In the genomic region with DNA sequence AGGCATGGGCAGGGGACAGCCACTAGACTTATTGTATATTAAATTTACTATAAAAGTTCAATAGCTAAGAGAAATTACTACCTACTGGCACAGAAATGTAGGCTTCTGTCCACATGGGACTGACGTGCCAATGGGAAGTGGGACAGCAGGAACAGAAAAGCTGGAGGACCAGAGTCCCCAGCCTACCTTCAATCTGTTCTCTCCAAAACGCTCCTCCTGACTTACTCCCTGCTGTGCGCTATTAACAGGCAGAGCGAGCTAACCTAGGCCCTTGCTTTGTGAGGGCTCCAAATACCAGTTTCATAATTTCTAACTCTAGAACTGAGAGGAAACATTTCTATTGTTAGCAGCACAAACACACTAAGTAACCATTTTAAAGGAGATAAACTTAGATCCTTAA, we compare ENCODE assay signal across 18 mouse cellular contexts. TPM values are rescaled to one million over a fixed set of nuclear protein-coding genes. Genes with fewer than 3 reads are reported as not detected.
DNase-seq lines count a peak whose midpoint lies in the region; ATAC-seq and TF ChIP-seq lines count a peak whose summit lies in the region.
"Had no signal": no experiment of that assay in that cellular context is flagged by ENCODE, and none has a peak within 500 bp of the region (broad histone marks: within the 10 kb centered on the region; RNA-seq: fewer than 3 reads in every experiment).

No protein-coding gene starts in this region.

- no peak overlapping the region for H3K4me2 ChIP-seq in kidney, embryonic 15.5 days
- no peak overlapping the region for H3K4me2 ChIP-seq in intestine, postnatal 0 days (replicated peaks; ENCODE audit: low read depth)
- H3K4me2 ChIP-seq: hindbrain, embryonic 12.5 days; liver, embryonic 12.5 days; lung, embryonic 15.5 days; midbrain, embryonic 13.5 days; stomach, embryonic 15.5 days had no signal

- H3K9me3 ChIP-seq in kidney, embryonic 15.5 days (replicated peaks): no peaks in the 10 kb centered on the region
- no peaks in the 10 kb centered on the region for H3K9me3 ChIP-seq in intestine, postnatal 0 days (ENCODE audit: control insufficient read depth)
- H3K9me3 ChIP-seq: forebrain, embryonic 10.5 days; hindbrain, embryonic 12.5 days; liver, embryonic 12.5 days; lung, embryonic 15.5 days; midbrain, embryonic 13.5 days; stomach, embryonic 15.5 days had no signal

- DNase-seq in layer of hippocampus, adult 11-12 months (ENCODE audit: low spot score): peak; percentile 49
- no peak for DNase-seq in layer of hippocampus, postnatal 25 days (ENCODE audit: extremely low spot score in 1 of 2, low spot score in 1 of 2)
- peak; percentile 80 to 91 for DNase-seq in cerebellum, adult 18-20 months
- DNase-seq in layer of hippocampus, adult 18-20 months (ENCODE audit: low spot score in 2 of 2): peak; percentile 58 to 76
- DNase-seq in left cerebral cortex, postnatal 36 days (ENCODE audit: low spot score in 2 of 2): peak; percentile 8 to 10
- no peak for DNase-seq in urinary bladder, postnatal 25 days (ENCODE audit: low spot score)
- DNase-seq: B cell, adult 2 months; kidney, postnatal 10 days; thymus, postnatal 36 days had no signal

- H3K4me3 ChIP-seq in kidney, embryonic 15.5 days (replicated peaks): no peak overlapping the region
- no peak overlapping the region for H3K4me3 ChIP-seq in intestine, postnatal 0 days (ENCODE audit: low read depth, low read length)
- H3K4me3 ChIP-seq: forebrain, embryonic 10.5 days; hindbrain, embryonic 12.5 days; liver, embryonic 12.5 days; lung, embryonic 15.5 days; midbrain, embryonic 13.5 days; stomach, embryonic 15.5 days had no signal

- no peaks in the 10 kb centered on the region for H3K36me3 ChIP-seq in kidney, embryonic 15.5 days
- H3K36me3 ChIP-seq in intestine, postnatal 0 days (ENCODE audit: control insufficient read depth, insufficient read depth): no peaks in the 10 kb centered on the region
- H3K36me3 ChIP-seq: forebrain, embryonic 10.5 days; hindbrain, embryonic 12.5 days; liver, embryonic 12.5 days; lung, embryonic 15.5 days; midbrain, embryonic 13.5 days; stomach, embryonic 15.5 days had no signal

- no peaks in the 10 kb centered on the region for H3K4me1 ChIP-seq in kidney, embryonic 15.5 days
- no peaks in the 10 kb centered on the region for H3K4me1 ChIP-seq in intestine, postnatal 0 days (replicated peaks; ENCODE audit: control insufficient read depth, insufficient read depth, low read length)
- H3K4me1 ChIP-seq: hindbrain, embryonic 12.5 days; liver, embryonic 12.5 days; midbrain, embryonic 13.5 days; stomach, embryonic 15.5 days had no signal

- no peaks in the 10 kb centered on the region for H3K27me3 ChIP-seq in kidney, embryonic 15.5 days
- no peaks in the 10 kb centered on the region for H3K27me3 ChIP-seq in intestine, postnatal 0 days (replicated peaks; ENCODE audit: control insufficient read depth, insufficient read depth, low read length)
- H3K27me3 ChIP-seq: hindbrain, embryonic 12.5 days; liver, embryonic 12.5 days; lung, embryonic 15.5 days; midbrain, embryonic 13.5 days; stomach, embryonic 15.5 days had no signal

- H3K27ac ChIP-seq in kidney, embryonic 15.5 days: no peak overlapping the region
- no peak overlapping the region for H3K27ac ChIP-seq in intestine, postnatal 0 days (ENCODE audit: low read depth, low read length)
- H3K27ac ChIP-seq: forebrain, embryonic 10.5 days; hindbrain, embryonic 12.5 days; liver, embryonic 12.5 days; lung, embryonic 15.5 days; midbrain, embryonic 13.5 days; stomach, embryonic 15.5 days had no signal

- 75% methylated on average over 4 of the region's 4 CpGs for WGBS in kidney, embryonic 15.5 days
- 79% methylated on average over 4 of the region's 4 CpGs for WGBS in intestine, postnatal 0 days

- H3K9ac ChIP-seq in kidney, embryonic 15.5 days: no peak overlapping the region
- H3K9ac ChIP-seq in intestine, postnatal 0 days (ENCODE audit: low read depth, low read length): no peak overlapping the region
- H3K9ac ChIP-seq: hindbrain, embryonic 12.5 days; liver, embryonic 12.5 days; lung, embryonic 15.5 days; midbrain, embryonic 13.5 days; stomach, embryonic 15.5 days had no signal

- TF ChIP-seq CTCF in intestine, postnatal 0 days (IDR thresholded peaks at IDR 0.05; ENCODE audit: low read depth): no peak

- ATAC-seq in kidney, embryonic 15.5 days (replicated peaks; ENCODE audit: low FRiP score): no peak
- ATAC-seq in intestine, postnatal 0 days: no peak
- ATAC-seq: liver, embryonic 12.5 days; midbrain, embryonic 13.5 days had no signal

- intact Hi-C loops in left cerebral cortex, postnatal 36 days (cut with DNase I): no loop called here

RNA-seq across cellular contexts. Expression of gene Nrg4, which starts 52.7 kb away (rescaled TPM):
- 1 to 10 TPM in 1 of 2 experiments, under 1 TPM in 1; 0.47 to 1.1 TPM for total RNA-seq in layer of hippocampus, postnatal 25 days (2021)
- total RNA-seq in layer of hippocampus, adult 18-20 months (2021): under 1 TPM; 0.33 to 0.45 TPM
- total RNA-seq in left cerebral cortex, postnatal 36 days (2021): 1 to 10 TPM in 1 of 2 experiments, under 1 TPM in 1; 0.96 to 1.0 TPM
- 1.1 and 1.6 TPM in 2 replicates for polyA plus RNA-seq in kidney, embryonic 15.5 days (2015; fragmentation: Nextera tagmentation; extraction: Ambion mirVana)
- polyA plus RNA-seq in intestine, postnatal 0 days (2015; fragmentation: Nextera tagmentation; extraction: Ambion mirVana): 4.5 and 4.9 TPM in 2 replicates

RNA-seq across cellular contexts. Expression of gene Tmem266, which starts 52.8 kb away (rescaled TPM):
- total RNA-seq in layer of hippocampus, postnatal 25 days (2021): 1 to 10 TPM; 5.3 to 6.9 TPM
- total RNA-seq in layer of hippocampus, adult 18-20 months (2021): 1 to 10 TPM; 5.5 to 6.4 TPM
- total RNA-seq in left cerebral cortex, postnatal 36 days (2021): 1 to 10 TPM; 8.5 to 10.0 TPM
- polyA plus RNA-seq in kidney, embryonic 15.5 days (2015; fragmentation: Nextera tagmentation; extraction: Ambion mirVana): 0.23 and 0.29 TPM in 2 replicates
- 0.16 and 0.21 TPM in 2 replicates for polyA plus RNA-seq in intestine, postnatal 0 days (2015; fragmentation: Nextera tagmentation; extraction: Ambion mirVana)
- total RNA-seq: granulocyte monocyte progenitor cell, adult 5-6 weeks had no signal
- polyA plus RNA-seq: liver, embryonic 12.5 days had no signal

Comparison
In these comparisons a context has a peak if more than half of its experiments do, and no peak if none do; other contexts are left out.
1. DNase-seq: peak in layer of hippocampus, adult 11-12 months (single experiment), cerebellum, adult 18-20 months (2 of 2), layer of hippocampus, adult 18-20 months (2 of 2) and left cerebral cortex, postnatal 36 days (2 of 2); none in layer of hippocampus, postnatal 25 days (0 of 2) and urinary bladder, postnatal 25 days (single experiment).